Mouse (Mus musculus) megakaryocyte, adult 5-6 weeks (primary cell): Measurements from ENCODE around the gene Osbpl6. TPM values are rescaled to one million over a fixed set of nuclear protein-coding genes. Genes with fewer than 3 reads are reported as not detected.

Experiments used
- ATAC-seq: 2 replicates; pipeline ENCODE4 v1.8.0; 2016; ENCODE audit warnings: mild to moderate bottlenecking, inconsistent platforms; ENCODE audit not compliant: poor library complexity, severe bottlenecking
- total RNA-seq, 2 experiments: library from RNA; stranded (forward) in 1 of 2; stranded (reverse) in 1 of 2; fragments of 153-499, 151-499 nt in 1 of 2; fragments of 221-1000, 200-1000 nt in 1 of 2; gene quantifications; 2 replicates each; pipeline versions ENCODE4 v1.2.3 to v1.2.4; 2015 to 2017

The Osbpl6 gene
- total RNA-seq, 2 experiments from 2014 or later, result 0.07 TPM; not detected in 1

DNA sequence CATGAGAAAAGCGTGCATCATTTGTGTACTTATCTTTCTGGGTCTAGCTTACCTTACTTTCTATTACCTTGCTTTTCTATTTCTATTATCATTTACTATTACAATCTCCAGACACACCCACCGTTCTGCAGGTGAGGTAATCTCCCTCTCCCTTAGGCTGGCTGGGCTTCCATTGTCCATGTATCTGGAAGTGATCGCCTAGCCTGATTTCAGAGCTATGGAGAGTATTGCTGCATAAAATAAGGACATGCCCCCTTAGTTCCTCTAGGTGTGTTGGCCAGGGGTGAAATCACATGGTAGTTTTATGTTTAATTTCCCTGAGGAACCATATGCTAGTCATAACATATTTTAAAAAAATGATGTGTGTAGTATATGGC is 11.8 kb downstream of the Osbpl6 start:
- ATAC-seq, result no peak

DNA sequence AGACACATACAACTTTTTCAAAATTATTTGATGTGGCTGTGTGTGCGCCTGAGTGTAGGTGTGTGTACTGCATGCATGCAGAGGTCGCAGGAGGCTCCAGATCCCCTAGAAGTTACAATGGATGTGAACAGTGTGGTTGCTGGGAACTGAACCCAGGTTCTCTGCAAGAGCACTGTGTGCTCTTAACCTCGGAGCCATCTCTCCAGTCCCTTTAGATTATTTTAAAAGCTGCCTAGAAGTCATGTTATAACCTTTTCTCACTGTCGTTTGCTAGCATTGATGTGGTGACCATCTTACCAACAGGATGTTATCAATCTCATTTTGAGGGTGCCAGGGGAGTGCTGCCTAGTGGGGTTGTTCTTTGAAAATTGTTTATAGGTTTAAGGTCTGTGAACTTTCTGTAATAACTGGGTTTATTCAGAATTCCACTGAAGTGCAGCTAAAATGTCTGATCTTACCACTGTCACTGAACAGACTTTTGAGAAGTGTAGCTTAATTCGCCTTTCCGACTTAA is 15.2 kb downstream of the Osbpl6 start:
- ATAC-seq, result no peak

DNA sequence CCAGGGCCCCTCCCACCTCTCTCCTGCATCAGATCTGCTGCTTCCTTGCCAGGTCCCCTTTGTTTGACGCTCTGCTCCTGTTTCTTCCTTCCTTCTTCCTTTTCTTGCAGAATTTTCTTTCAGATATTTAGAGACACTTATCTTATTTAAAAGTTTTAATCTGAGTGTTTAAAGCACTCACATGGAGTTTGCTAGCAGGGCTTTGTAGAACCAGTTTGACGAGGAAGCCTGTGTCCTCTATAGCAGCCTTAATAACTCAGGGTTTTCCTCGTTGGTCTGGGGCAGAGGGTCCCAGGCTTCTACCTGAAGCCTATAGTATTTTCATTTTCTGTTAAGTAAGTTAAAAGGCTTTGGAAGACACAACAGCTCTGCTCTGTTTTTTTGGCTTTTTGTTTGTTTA is 20.5 kb downstream of the Osbpl6 start:
- ATAC-seq, result no peak

- no peak for ATAC-seq
Measured at GRCm38 (mm10) chr2:76429318-76429717, 23.0 kb downstream of the Osbpl6 start.

DNA sequence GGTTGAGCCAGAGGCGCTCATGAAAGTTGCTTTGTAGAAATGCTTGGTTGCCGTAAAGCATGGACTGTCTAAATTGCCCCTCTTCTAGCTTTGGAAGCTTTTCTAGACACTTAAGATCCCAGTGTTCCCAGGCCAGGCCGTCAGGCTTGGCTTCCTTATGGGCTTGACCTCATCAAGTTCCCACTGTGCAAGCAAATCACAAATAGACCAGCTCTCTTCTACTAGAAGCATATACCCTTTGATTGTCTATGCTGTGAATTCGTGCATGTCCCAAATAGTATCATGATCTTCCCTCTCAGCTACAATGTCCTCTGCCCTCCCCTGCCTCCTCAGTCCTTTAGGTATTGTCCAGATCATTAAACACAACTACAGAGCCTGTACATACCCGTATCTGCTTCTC is 23.5 kb downstream of the Osbpl6 start:
- ATAC-seq, result no peak

DNA sequence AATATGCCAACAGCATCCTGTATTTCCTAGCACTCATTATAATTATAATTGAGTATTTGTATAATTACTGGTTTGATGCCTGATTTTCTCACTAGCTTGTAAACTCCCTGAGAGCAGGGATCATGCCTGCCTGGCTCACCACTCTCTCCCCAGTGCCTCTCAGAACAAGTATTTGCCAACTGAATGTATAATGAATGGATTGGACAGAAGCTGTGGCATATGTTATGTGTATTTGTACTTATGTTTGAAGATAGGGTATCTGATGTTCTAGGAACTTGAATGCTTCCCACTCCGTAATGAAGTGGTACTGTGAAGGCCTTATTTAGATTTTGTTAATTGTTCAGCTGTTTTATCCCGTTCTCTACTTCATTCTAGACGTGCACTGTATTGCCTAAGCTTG is 24.2 kb downstream of the Osbpl6 start:
- no peak for ATAC-seq

GRCm38 (mm10) chr2:76434224-76434623 is 27.9 kb downstream of the Osbpl6 start:
- no peak for ATAC-seq

DNA sequence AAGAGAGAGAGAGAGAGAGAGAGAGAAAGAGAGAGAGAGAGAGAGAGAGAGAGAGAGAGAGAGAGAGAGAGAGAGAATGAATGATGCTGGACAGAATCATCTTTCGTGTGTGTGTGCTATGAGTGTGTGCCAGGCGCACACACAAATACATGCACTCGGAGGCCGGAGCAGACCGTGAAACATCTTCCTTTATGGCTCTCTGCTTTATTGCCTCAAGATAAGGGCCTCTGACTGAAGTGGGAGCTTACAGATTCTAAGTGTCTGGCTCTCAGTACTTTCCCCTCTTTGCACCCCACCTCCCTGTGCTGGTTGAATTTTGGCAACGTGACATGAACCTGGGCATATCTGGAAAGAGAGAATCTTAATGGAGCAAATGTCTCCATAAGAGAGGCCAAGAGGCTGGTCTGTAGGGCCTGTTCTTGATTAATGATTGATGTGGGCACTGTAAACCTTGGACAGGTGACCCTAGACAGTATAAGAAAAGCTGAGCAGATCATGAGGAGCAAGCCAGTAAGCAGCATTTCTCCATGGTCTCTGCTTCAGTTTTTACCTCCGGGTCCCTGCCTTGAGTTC is 29.4 kb downstream of the Osbpl6 start:
- no peak for ATAC-seq

DNA sequence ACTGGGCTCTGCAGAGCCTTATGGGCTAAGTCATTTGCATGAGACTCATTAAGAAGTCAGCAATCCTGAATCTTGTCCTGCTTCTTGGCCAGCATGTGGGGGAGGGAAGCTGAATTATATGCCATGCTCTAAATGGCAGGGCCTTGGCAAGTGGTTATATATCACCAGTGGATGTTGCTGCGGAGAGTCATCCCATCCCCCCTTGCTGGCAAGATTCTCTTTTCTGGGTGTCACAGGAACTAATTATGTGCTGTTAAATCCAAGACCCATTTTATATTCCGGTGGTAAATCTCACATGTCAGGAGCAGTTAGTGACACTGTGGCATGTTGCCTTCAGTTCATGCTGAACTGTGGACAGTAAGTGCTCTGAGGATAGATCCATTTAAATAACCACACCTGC is 31.1 kb downstream of the Osbpl6 start:
- ATAC-seq, result no peak

DNA sequence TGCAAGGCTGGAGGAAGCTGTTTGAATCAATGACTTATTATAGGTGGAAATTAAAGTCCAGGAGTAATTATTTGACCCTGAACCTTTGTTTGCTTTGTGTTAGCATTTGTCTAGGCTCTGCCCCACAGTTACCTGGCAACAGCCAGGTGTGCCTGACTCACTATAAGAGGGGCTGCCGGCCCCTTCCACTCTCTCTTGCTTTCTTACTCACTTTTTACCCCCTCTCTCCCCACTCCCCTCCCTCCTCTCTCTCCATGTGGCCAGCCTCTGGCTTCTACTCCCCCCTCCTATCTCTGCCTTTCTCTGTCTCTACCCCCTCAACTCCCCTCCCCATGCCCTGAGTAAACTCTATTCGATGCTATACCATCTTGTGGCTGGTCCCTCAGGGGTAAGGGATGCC is 33.2 kb downstream of the Osbpl6 start:
- ATAC-seq, result no peak

GRCm38 (mm10) chr2:76442086-76442485 is 35.8 kb downstream of the Osbpl6 start:
- no peak for ATAC-seq

- ATAC-seq, result no peak
Measured at GRCm38 (mm10) chr2:76449836-76450355, 43.6 kb downstream of the Osbpl6 start.

GRCm38 (mm10) chr2:76466723-76467122 is 60.4 kb downstream of the Osbpl6 start:
- no peak for ATAC-seq

GRCm38 (mm10) chr2:76468204-76468603 is 61.9 kb downstream of the Osbpl6 start:
- no peak for ATAC-seq

DNA sequence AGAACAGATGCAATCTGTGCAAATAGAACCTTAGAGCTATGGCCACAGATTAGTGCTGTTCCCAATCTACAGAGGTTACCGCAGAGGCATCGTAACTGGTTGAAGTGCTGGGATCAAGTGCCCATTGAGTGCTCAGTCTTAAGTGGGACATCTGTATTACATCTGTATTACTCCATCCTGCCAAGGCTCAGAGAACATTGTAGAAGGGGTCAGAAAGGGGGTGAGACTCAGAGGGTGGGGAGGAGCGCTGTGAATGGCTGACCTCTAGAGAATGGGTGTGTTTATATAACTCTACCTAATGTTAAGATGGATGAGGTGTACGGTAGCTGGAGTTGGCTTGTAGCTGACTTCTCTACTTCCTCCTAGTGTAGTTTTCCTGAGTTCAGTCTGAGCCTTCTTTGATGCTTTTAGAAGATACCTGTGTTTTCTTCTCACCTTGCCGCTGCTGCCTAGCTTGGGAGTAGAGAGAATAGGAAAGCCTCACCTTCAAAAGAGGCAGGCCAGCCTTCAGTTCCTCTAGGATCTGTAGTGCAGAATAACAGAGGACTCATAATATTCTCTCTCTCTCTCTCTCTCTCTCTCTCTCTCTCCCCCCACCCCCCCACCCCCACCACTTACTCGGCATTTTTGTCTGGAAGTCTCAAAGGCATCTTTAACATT is 62.9 kb downstream of the Osbpl6 start:
- ATAC-seq, result no peak

- ATAC-seq, result no peak
Measured at GRCm38 (mm10) chr2:76469751-76470099, 63.4 kb downstream of the Osbpl6 start.

DNA sequence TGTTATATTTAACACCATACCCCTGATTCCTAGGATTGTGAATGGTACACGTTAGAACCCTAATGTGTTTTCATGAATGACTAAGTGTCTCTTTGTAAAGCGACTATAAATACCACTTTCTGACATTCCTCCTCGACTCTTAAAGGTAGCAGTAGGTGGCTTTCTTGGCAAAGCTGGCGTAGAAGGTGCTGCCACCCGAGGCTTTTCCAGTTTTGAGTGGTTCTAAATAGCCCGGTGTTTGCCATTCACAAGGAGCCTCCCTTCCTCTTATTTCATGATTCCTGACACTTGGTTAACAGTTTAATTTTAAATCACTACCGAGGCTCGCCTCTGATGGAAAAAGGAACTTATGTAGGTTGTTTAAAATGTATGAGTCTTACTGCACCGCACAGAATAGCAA is 64.1 kb downstream of the Osbpl6 start:
- ATAC-seq, result no peak

DNA sequence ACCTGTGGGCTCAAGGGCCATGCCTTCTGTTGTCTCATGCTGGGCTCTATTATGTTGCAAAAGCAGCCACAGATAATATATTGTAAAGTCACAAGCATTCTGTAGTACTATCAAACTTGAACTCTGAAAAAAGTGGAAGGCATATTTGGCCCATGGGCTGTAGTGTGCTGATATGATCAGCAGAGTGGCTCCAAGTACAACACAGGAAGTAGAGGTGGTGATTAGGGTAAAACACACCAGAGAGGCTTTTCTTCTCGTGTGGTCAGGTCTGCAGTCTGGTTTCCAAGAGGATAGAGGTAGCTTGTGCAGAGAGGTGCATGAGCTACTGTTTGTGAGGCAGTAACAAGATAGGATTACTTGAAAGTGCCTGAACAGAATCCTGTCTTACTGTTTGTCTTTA is 69.5 kb downstream of the Osbpl6 start:
- no peak for ATAC-seq

DNA sequence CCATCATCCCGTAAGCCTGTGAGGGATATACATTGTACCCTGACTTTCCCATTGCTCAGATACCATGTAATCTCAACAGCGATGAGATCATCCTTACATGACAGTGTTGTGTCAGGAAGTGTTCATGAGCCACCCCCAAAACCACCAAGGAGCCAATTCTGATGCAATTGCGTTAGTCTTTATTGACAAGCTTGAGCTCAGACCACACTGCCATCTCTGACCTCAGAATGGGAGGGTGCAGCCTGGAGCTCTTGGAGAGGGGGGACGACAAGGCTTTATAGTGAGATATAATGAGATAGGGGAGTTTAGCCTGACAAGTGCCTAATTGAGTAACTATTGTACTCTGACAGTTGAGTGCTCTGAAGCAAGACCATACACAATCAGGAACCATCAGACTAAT is 82.5 kb downstream of the Osbpl6 start:
- ATAC-seq, result no peak; the same call in 1 of the 2 replicates

DNA sequence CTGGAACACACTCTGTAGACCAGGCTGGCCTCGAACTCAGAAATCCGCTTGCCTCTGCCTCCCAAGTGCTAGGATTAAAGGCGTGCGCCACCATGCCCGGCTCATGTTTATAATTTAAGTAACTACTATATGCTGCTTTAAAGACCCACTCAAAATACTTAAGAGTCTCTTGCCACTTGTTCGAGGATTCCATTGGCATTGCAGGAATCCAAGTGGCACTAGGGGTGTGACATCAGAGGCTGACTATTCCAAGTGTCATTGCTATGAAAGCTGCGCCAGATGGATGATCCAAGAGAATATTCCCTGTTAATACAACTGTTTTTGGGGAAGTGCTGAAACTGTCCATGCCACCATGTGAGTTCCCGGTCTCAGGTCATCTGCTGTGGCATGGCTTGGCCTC is 83.9 kb downstream of the Osbpl6 start:
- ATAC-seq, result no peak

DNA sequence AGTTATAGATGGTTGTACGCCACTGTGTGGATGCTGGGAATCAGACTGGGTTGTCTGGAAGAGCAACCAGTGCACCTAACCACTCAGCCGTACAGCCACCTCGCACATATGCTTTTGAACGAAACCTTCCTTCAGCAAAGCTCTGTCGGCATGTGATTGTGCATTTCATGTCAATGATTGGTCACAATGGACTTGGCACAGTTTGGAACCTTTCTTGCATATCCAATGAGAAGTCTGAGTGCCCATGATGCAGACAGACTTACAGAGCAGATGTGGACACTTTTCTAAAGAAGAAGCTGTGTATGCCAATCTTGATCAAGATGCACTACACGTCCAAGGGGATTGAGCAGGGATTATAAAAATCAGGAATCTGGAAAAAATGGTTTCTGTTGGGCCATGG is 85.1 kb downstream of the Osbpl6 start:
- no peak for ATAC-seq

DNA sequence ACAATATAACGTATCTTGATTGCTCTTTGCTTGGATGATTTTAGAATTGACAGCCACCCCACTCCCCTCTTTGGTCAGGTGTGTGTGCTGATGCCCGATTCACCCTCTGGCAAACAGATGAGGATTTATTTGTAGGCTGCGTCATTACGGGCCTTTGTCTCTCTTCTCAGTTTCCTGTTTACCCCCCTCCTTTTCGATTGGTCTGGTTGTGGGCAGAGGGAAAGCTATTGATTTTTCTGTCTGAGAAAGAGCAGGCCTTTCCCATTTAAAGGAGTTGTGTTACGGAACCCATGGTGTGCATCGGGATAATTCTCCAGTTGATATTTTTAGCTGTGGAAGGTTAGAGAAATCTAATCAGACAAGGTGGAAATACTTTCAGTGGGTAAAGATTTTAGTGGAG is 85.9 kb downstream of the Osbpl6 start:
- ATAC-seq, result no peak
